Mouse (Mus musculus) embryo, embryonic 9.5 days (tissue): Measurements from ENCODE around the gene Slc6a9.

Source experiments
- DNase-seq: peaks from one replicate; pipeline ENCODE4 v3.0.0-alpha.2; 2017; ENCODE audit errors: extremely low spot score

The Slc6a9 gene

DNA sequence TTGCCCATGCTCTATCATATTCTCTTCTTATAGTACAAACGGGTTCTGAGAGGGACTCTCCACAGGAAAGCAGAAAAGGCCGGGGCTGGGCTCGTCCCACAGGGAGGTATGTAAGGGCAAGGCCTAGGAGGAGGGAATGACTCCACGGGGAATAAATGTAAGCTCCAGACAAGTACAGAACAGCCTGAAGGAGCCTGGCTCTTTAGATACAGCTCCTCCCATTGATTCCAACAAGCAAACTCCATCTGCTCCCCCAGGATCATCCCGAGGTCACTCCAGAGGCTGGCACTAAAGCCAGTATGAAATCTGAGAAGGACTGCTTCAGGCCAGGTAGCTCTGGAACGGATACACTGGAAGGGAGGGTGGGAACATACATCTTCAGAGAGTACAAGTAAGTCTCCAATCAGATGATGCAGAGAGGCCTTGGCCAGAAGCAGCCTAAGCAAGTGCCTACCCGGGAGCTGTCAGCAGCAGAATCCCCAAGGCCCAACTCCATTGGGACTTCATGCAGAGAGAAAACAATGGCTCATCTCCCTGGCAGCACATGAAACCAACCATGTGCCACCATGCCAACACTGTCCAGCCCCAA lies 78.5 kb downstream of the Slc6a9 start:
- DNase-seq: no peak

DNA sequence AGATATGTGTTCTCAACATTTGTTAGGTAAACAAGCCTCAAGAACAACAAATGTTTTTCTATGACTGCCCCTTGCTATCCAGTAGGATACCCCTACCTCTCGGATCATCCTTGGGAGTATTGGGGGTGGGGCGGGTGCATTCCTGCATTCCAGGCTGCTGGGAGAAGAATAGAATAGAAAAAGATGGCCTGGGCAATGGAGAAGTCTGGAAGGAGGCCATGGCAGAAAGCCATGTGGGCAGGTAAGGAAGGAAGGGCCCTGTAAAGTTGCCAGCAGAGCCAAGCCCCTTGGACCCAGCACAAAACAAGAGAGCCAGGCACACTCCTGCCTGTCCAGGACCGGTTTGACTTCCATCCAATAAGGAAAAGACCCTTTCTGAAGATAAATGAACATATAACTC lies 79.1 kb downstream of the Slc6a9 start:
- DNase-seq: no peak

DNA sequence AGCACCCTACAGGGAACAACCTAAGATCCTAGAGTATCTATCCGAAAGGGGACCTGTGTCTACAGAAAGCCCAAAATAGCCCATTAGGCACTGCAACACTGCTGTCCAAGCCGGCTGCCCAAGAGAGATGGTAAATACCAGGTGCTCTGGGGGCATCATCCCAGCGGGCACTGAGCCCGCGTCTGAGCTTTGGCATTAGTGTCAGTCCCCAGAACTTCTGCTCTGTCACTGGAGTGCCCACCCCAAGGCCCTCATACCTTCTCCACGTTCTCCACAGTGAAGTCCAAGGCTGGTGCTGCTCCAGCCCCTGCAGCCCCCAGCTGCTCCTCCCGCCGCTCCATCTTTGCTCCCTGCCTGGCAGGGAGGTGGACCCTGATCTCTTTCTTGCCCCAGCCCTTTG lies 79.7 kb downstream of the Slc6a9 start:
- no peak for DNase-seq

DNA sequence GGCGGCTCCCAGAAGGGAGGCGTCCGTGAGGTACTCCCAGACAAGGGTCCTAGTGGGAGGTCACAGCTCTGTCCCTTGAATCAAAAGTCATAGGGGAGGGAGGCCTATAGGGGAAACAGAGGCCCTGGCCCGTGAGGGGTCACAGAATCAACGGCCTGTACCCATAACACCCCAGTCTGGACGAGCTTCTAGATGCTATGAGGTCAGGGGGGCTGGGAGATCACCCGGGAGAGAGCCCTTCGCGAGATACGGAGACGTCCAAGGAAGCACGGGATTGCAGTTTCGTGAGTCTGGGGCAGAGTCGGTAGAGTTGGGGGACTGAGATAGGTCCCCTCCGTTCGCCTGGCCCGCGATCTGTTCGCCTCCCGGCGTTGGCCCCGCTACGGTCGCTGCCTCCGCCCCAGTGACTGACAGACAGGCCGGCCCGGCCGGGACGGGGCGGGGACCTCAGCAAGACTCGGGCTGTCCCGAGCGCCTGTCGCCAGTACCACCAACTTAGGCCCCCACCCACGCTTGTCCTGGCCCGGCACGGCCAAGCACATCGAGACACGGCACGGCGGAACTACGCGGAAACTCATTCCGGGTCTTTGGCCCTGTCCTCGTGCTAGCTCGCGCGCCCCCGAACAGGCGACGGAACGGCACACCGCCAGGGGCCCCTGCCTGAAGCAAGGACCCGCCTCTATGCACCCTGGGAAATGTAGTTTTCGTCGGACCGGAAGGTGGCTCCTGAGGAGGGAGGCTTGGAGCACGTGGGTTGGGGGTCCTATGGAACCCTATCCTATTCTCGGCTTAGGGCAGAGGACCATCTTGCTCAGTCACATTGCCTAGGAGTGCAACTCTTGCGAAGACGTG lies 80.5 kb downstream of the Slc6a9 start, which contains the start of gene Ipo13:
Ipo13 (minus strand) TSS at position 409 of the 852 bp plus-strand sequence.
- DNase-seq: peak; percentile 99

DNA sequence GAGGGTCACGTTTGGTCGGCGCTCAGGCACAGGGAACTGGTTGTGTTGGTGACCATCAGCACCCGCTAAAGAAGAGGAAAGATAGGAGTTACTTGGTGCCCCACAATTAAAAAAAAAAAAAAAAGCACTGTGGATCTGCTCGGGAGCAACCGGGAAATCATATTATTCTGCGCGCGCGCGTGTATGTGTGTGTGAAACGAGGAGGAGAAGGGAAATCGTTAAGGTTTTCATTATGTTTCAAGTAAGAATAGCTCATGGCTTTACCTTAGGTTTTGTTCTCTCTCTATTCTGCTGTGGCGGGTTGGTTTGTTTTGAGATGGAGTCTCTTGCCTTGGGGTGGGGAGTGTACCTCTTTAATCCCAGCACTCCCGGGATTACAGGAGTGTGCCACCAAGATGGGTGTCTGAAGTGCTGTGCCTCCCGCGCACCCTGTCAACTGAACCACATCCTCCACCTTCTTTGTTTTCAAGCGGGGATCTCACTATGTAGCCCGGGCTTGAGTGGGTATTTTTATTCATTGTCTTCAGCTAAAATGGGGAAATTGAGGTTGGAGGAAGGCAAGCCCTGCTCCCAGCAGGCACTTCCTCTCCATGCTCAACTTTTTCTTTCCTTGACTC lies 81.3 kb downstream of the Slc6a9 start:
- no peak for DNase-seq

DNA sequence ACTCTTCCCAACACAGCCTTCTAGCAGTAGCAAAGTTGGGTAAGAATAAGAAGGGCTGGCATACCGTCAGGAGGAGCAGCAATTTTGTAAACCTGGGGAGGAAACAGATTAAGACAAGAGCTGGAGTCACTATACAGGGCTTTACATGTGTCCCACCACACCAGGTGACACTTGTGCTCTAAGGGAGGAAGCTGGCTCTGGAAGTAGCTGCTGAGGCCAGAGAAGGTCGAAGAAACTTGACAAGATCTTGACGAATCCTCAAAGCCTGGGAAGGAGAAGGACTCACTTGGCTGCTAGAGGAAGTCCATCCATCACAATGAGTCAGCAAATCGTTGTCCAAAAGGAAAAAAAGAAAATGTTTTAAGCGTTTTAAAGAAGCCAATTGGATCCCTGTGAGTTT lies 82.1 kb downstream of the Slc6a9 start:
- DNase-seq: no peak

DNA sequence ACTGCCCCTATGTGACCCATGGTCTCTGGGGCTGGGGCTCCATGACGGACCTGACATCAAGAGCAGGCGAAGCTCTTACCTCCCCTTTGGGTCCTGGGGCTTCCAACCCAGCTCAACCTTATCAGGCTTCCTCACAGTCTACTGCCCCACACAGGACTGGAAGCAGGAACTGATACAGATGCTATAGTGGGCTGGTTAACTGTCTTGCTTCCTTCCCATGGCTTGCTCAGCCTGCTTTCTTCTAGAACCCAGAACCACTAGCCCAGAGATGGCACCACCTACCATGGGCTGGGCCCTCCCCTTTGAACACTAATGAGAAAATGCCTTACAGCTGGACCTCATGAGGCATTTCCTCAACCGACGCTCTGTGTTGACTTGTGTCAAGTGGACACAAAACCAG lies 83.1 kb downstream of the Slc6a9 start:
- no peak for DNase-seq

DNA sequence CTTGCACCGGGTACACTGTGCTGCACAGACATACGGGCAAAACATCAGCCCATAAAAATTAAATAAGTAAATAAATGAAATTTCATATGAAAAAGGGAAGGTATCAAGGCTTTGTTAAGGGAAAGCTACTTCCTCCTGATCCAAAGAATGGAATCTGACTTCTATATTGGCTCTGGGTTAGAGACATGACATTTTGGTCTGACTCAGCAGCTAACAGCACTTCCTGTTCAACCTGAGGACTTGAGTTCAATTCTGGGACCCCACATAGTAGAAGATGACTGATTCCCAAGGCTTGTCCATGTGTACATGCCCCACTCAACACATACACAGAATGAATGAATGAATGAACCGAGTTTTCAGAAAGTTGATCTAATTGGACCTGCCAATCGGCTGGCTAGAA lies 83.5 kb downstream of the Slc6a9 start:
- DNase-seq: no peak

DNA sequence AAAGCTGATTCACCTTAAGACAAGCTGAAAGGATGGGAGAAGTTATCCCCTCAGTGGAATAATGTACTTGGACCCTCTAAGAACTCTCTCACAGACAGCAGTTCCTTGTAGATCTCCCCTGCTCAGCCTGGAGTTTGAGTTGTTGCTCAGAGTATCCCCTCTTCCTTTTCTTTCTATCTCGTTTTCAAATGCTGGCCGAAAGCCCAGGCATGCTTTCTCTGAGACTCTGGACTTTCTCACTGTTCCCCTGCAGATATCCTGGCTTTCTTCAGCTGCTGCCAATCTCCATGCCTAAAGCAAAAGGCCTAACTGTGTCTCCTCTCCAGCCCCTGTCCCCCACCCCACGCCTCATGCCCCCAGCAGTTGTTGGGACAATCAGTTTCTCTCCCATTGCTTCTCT lies 84.0 kb downstream of the Slc6a9 start:
- DNase-seq: no peak

DNA sequence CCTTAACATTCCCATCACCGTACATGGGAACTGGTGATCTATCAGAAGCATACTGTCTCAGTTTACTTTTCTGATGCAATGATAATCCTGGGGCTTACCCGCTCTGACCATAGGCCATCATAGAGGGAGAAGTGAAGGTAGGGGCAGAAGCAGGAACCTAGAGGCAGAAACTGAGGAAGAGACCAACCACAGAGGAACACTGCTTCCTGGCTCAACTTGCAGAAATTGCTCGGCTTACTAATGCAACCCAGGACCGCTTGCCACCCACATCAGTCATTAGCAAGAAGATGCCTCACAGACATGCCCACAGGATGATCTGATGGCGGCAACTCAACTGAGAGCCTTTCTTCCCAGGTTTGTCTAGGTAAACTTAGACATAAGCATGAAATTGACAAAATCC lies 84.5 kb downstream of the Slc6a9 start:
- DNase-seq: no peak

DNA sequence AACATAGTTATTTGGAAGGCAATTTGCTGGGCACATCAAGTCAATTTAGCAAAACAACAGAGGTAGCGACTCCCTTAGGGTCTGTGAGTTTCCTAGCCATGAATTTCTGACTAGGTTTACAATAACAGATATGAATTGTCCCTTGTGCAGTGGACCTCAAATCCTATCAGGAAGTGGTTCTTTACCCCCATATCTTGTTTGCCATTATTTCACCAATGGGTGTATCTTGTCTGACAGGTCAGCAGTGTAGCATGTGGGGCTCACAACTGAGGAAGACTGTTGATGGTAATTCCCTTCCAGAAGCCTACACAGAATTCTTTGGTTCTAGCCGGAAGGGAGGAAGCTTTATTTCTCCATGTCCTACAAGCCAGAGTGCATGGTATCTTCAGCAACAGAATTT lies 87.1 kb downstream of the Slc6a9 start:
- no peak for DNase-seq

DNA sequence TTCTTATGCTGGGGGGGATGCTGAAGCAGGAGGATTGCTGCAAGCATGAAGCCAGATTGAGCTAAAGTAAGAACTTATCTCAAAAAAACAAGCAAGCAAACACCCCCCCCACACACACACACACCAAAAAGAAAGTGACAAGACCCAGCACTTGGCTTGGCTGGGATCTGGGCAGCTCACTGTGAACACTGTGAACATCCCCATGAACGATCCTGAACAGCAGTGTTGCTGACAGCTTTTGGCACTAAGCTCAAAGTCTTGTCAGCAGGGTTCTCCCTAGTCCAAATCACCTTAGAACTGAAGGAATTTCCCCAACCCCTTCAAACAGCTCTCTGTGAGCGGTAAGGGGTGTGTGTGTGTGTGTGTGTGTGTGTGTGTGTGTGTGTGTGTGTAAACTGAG lies 89.1 kb downstream of the Slc6a9 start:
- DNase-seq: no peak
